Mouse (Mus musculus) monocyte, adult 5-6 weeks (primary cell): ENCODE data around the gene Cyp3a25. TPM values are rescaled to one million over a fixed set of nuclear protein-coding genes. Genes with fewer than 3 reads are reported as not detected.
"Not testable (repeated sequence)": the region's sequence is repeated elsewhere in the genome, so short reads cannot be mapped to it uniquely, and the experiment has no call there.

Experiments used
- ATAC-seq: fragments of 153-309, 156-312 bp; replicated peaks from 2 replicates; pipeline ENCODE4 v1.8.0; 2017; ENCODE audit warnings: mild to moderate bottlenecking; ENCODE audit not compliant: low TSS enrichment, insufficient number of reproducible peaks, severe bottlenecking, poor library complexity, low FRiP score
- total RNA-seq: library from RNA; stranded (forward); fragments of 200-1000, 200-491, 200-594 nt; gene quantifications from 3 replicates; pipeline ENCODE4 v1.2.3, GENCODE M21; 2017

Gene Cyp3a25
- total RNA-seq: not detected in 3 replicates

- ATAC-seq: not testable (repeated sequence)
These were observed at the start of gene Cyp3a25 for GRCm38 (mm10) chr5:146009509-146009908. Gene Cyp3a25 (minus strand): TSS chr5:146009618.

DNA sequence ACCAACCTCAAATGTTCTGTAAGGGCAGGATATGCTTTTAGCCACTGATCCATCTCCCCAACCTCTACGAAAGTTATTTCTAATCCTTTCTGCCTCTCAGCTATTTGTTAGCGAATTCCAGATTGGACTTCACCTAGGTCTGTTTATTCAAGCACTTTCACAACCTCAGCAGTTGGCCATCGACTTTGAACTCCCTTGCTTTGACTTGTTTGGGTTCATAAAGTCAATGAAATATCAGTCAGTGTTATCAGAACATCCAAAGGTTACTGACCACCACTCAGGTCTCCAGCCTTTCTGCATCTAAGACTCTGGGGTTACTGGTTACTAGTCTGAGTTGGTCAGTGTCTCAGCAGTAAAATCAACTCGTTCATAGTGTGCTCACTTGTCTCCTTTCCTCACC, 11.7 kb upstream of the Cyp3a25 start:
- no peak for ATAC-seq

GRCm38 (mm10) chr5:146018275-146018674, 8.9 kb upstream of the Cyp3a25 start:
- no peak for ATAC-seq

DNA sequence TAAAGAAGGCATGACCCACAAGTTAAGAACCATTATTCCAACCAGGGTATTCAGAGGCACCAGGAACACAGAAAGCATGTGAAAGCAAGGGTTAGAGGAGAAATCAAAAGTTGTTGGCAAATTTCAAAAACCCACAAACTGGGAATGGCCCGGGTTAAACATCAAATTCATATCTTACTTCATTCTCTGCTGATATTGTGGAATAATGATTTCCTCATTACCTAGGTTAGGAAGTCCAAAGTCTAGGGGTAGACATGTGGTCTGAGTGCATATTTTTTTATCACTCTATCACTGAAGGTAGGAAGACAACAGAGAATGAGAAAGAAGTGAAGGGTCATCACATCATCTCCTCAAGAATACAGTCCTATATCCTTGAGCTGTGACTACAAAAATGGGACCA, 1.8 kb upstream of the Cyp3a25 start:
- no peak for ATAC-seq

GRCm38 (mm10) chr5:145967080-145967479, 42.3 kb downstream of the Cyp3a25 start:
- no peak for ATAC-seq

Other genes with a start within 250 kb of the Cyp3a25 start
- gene Cyp3a44, start 203.7 kb downstream of the Cyp3a25 start, total RNA-seq: not detected in 3 replicates
- not detected in 3 replicates for gene Cyp3a11, start 129.7 kb downstream of the Cyp3a25 start, total RNA-seq
- gene Cyp3a59, start 69.6 kb upstream of the Cyp3a25 start, total RNA-seq: not detected in 3 replicates
- gene Gm5565, start 150.9 kb upstream of the Cyp3a25 start, total RNA-seq: not detected in 3 replicates
- not detected in 3 replicates for gene Gm6309, start 161.1 kb upstream of the Cyp3a25 start, total RNA-seq
- not detected in 3 replicates for gene 1700001J03Rik, start 175.7 kb upstream of the Cyp3a25 start, total RNA-seq
- gene Rnf6, start 211.9 kb upstream of the Cyp3a25 start, total RNA-seq: 76.5 to 106 TPM (median 87.9 TPM) in 3 replicates
- gene Cdk8, start 221.6 kb upstream of the Cyp3a25 start, total RNA-seq: 22.9 to 39.3 TPM (median 26.6 TPM) in 3 replicates